In the genomic region with DNA sequence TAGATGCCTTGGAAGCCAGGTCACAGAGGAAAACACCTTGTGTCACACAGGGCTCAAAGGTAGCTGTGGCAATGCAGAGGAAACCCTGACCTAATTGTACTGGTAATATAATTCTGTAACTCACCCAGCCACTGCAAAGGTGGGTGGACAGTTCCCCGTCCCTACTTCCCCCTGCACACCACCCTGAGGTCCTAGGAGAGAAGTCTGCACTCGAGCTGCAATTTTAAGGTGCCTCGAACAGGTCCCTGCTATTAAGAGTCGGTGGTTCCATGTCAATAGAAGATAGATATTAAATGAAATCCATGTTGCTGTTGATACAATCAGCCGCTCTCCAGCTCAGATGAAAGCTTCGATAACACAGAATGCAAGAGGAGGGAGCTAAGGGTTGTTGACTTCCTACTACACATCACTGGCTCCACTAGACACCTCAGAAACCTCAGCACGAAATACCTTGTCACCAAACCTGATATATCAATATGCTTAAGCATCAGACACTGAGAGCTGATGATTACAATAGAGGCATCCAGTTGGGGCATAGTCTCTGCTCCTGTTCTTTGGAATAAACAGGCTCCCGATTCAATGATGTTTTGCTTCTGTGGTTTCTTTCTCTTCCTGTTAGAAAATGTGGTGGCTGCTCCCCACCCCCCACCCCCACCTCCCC, we compare ENCODE assay signal across 16 mouse cellular contexts.
DNase-seq lines count a peak whose midpoint lies in the region; ATAC-seq and TF ChIP-seq lines count a peak whose summit lies in the region.
"Had no signal": no experiment of that assay in that cellular context is flagged by ENCODE, and none has a peak within 500 bp of the region (broad histone marks: within the 10 kb centered on the region; RNA-seq: fewer than 3 reads in every experiment).

No protein-coding gene starts in this region.

- ATAC-seq in inflammation-experienced regulatory T-cells, adult 6 months, result peak; percentile 44

- H3K36me3 ChIP-seq in thymus, adult 2 months (ENCODE audit: control insufficient read depth, insufficient read depth, low read length), result no peaks in the 10 kb centered on the region
- H3K36me3 ChIP-seq in kidney, adult 2 months (ENCODE audit: control insufficient read depth, insufficient read depth, low read length), result no peaks in the 10 kb centered on the region
- H3K36me3 ChIP-seq: forebrain, embryonic 12.5 days; heart, embryonic 12.5 days; hindbrain, embryonic 13.5 days; lung, embryonic 15.5 days had no signal

- TF ChIP-seq CTCF in thymus, adult 2 months (IDR thresholded peaks at IDR 0.05; ENCODE audit: borderline replicate concordance, control insufficient read depth, extremely low read depth, insufficient read depth, low read length, poor library complexity), result no peak
- no peak for TF ChIP-seq CTCF in kidney, adult 2 months (conservative IDR thresholded peaks at IDR 0.05; ENCODE audit: insufficient read depth, insufficient read length, low read depth, low read length)

- H3K27me3 ChIP-seq in thymus, adult 2 months (ENCODE audit: control insufficient read depth, insufficient read depth, low read length), result no peaks in the 10 kb centered on the region
- H3K27me3 ChIP-seq in kidney, adult 2 months (replicated peaks; ENCODE audit: control insufficient read depth, insufficient read depth, low read length), result no peaks in the 10 kb centered on the region
- H3K27me3 ChIP-seq: heart, embryonic 12.5 days; lung, embryonic 15.5 days had no signal

- 4% methylated on average over 8 of the region's 8 CpGs for WGBS in thymus, adult 2 months
- WGBS in kidney, adult 2 months, result 70% methylated on average over 8 of the region's 8 CpGs

- H3K4me3 ChIP-seq in thymus, adult 2 months (ENCODE audit: control insufficient read depth, insufficient read depth, low read length), result no peak overlapping the region
- no peak overlapping the region for H3K4me3 ChIP-seq in kidney, adult 2 months (ENCODE audit: insufficient read depth, low read depth, low read length)
- H3K4me3 ChIP-seq: forebrain, embryonic 12.5 days; heart, embryonic 12.5 days; hindbrain, embryonic 13.5 days; lung, embryonic 15.5 days had no signal

- peak overlapping the region; percentile 96 for H3K27ac ChIP-seq in thymus, adult 2 months (ENCODE audit: control insufficient read depth, insufficient read depth, low read length)
- no peak overlapping the region for H3K27ac ChIP-seq in kidney, adult 2 months (ENCODE audit: insufficient read depth, low read depth, low read length)
- H3K27ac ChIP-seq: forebrain, embryonic 12.5 days; hindbrain, embryonic 13.5 days; stomach, postnatal 0 days had no signal

- peaks cover 75% of the 10 kb centered on the region for H3K4me1 ChIP-seq in thymus, adult 2 months (replicated peaks; ENCODE audit: control insufficient read depth, insufficient read depth, low read length)
- 0 out of 2 replicates have a peak, but pooled peaks cover 4% of the 10 kb centered on the region for H3K4me1 ChIP-seq in kidney, adult 2 months (ENCODE audit: control insufficient read depth, insufficient read depth, low read length)

- DNase-seq in thymus, adult 2 months, result no peak
- no peak for DNase-seq in thymus, adult 18-20 months
- DNase-seq in natural killer cell, adult 2 months (ENCODE audit: low spot score in 2 of 2), result peak; percentile 16 to 50
- no peak for DNase-seq in gastrocnemius, postnatal 25 days
- no peak for DNase-seq in right cerebral cortex, postnatal 4 days
- no peak for DNase-seq in frontal cortex, adult 2 months (ENCODE audit: extremely low spot score in 1 of 2, low spot score in 1 of 2)
- DNase-seq in kidney, adult 2 months, result no peak
- DNase-seq: adrenal gland, postnatal 10 days; kidney, adult 18-20 months; midbrain, embryonic 14.5 days had no signal

- TF ChIP-seq POLR2A in thymus, adult 2 months (IDR thresholded peaks at IDR 0.05; ENCODE audit: control insufficient read depth, extremely low read depth, insufficient read depth, low read length, poor library complexity), result no peak
- no peak for TF ChIP-seq POLR2A in kidney, adult 2 months (IDR thresholded peaks at IDR 0.05; ENCODE audit: low read depth, low read length)

Comparison
In these comparisons a context has a peak if more than half of its experiments do, and no peak if none do; other contexts are left out.
1. DNase-seq: peak in natural killer cell, adult 2 months (2 of 2); none in thymus, adult 2 months (single experiment), thymus, adult 18-20 months (0 of 2), gastrocnemius, postnatal 25 days (single experiment), right cerebral cortex, postnatal 4 days (single experiment), frontal cortex, adult 2 months (0 of 2) and kidney, adult 2 months (single experiment).